Mouse (Mus musculus) stomach, embryonic 14.5 days (tissue): Measurements from ENCODE around the gene Clpsl2. TPM values are rescaled to one million over a fixed set of nuclear protein-coding genes. Genes with fewer than 3 reads are reported as not detected.
A peak's percentile ranks its signal among the peaks of the same experiment; 100 is the strongest.

Experiments
- ATAC-seq: fragments of 200-750 bp; cut with Nextera tagmentation; 2 replicates; pipeline ENCODE4 v1.8.0; 2017; ENCODE audit warnings: low read depth, moderate TSS enrichment; ENCODE audit not compliant: insufficient number of reproducible peaks, insufficient read depth, low FRiP score
- H3K27ac ChIP-seq: fragments of 300-500 bp; sonication (generic); 2 replicates; pipeline ENCODE4 v1.5.1; 2014; ENCODE audit warnings: mild to moderate bottlenecking, low read length, moderate library complexity, mixed read lengths
- H3K27me3 ChIP-seq: fragments of 300-500 bp; sonication (generic); 2 replicates; pipeline ENCODE4 v1.6.1; 2014; ENCODE audit warnings: low read length, control low read depth, mixed read lengths; ENCODE audit not compliant: control insufficient read depth, insufficient read depth
- H3K36me3 ChIP-seq: fragments of 300-500 bp; sonication (generic); 2 replicates; pipeline ENCODE4 v1.6.1; 2014; ENCODE audit warnings: mild to moderate bottlenecking, control low read depth, low read length, moderate library complexity, mixed read lengths; ENCODE audit not compliant: control insufficient read depth, insufficient read depth
- H3K4me1 ChIP-seq: fragments of 300-500 bp; sonication (generic); 2 replicates; pipeline ENCODE4 v1.6.1; 2014; ENCODE audit warnings: low read length, control low read depth, mixed read lengths; ENCODE audit not compliant: control insufficient read depth, insufficient read depth
- H3K4me2 ChIP-seq: fragments of 300-500 bp; sonication (generic); replicated peaks from 2 replicates; pipeline ENCODE4 v1.6.1; 2014; ENCODE audit warnings: low read depth, low read length, control low read depth
- H3K4me3 ChIP-seq: fragments of 300-500 bp; sonication (generic); 2 replicates; pipeline ENCODE4 v1.5.1; 2014; ENCODE audit warnings: low read depth, low read length, control low read depth
- H3K9ac ChIP-seq: fragments of 300-500 bp; sonication (generic); replicated peaks from 2 replicates; pipeline ENCODE4 v1.6.1; 2014; ENCODE audit warnings: low read depth, mild to moderate bottlenecking, control low read depth, low read length, moderate library complexity, mixed read lengths
- H3K9me3 ChIP-seq: fragments of 300-500 bp; sonication (generic); 2 replicates; pipeline ENCODE4 v1.6.1; 2016; ENCODE audit warnings: low read depth, low read length, control low read depth; ENCODE audit not compliant: control insufficient read depth
- WGBS: fragments of 180-500 bp; shearing (Covaris S2); extraction: QIAGEN DNeasy Blood & Tissue Kit; methylation state at CpG from one replicate; pipeline ENCODE4 v1.1.7; 2014; 5-methylcytosine and 5-hydroxymethylcytosine counted together
- polyA plus RNA-seq: library from polyadenylated mRNA; unstranded; fragments of >200 nt; fragmentation: Nextera tagmentation; extraction: Ambion mirVana; gene quantifications from 2 replicates; pipeline ENCODE4 v1.2.1, GENCODE M21; 2014

Clpsl2 gene
- polyA plus RNA-seq, 1 experiment from 2014 or later, result not detected

- ATAC-seq, result peak; percentile 74
- Histone ChIP-seq H3K4me2 (no peak within 1 kb of the TSS), H3K9me3 (no peaks in the 10 kb centered on the region), H3K4me3 (no peak within 1 kb of the TSS), H3K9ac (no peak within 1 kb of the TSS), H3K4me1 (peaks cover 6% of the 10 kb centered on the region; the same call in 1 of the 2 replicates), H3K36me3 (no peaks in the 10 kb centered on the region), H3K27ac (peak within 1 kb of the TSS; percentile 39; the same call in 1 of the 2 replicates), H3K27me3 (no peaks in the 10 kb centered on the region)
- 65% methylated on average over 4 of the region's 4 CpGs for WGBS
Measured at GRCm38 (mm10) chr17:28560598-28560997, 11.4 kb downstream of the Clpsl2 start, which contains the start of gene Clps. TSS of gene Clps (minus strand) at chr17:28560766.

DNA sequence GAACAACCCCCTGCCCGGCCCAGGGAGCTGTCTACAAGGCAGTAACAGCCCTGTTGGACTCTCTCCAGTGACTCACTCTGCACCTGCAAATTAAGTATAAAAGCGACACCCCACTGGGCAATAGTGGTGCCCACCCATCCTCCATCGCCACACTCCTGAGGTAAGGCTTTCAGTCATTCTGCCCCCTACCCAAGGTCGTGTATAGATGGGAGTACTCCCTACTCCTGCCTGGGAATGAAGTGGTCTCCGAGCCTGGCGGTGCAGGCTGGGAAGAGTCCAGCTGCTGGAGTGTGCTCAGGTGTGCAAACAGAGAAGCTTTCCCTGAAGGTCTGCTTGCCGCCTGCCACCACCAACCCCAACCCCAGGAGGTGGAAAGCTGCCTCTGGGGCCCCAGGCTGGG is 12.4 kb downstream of the Clpsl2 start:
- H3K9me3 ChIP-seq, result no peaks in the 10 kb centered on the region
- H3K4me3 ChIP-seq, result no peak overlapping the region
- ATAC-seq, result peak; percentile 64
- H3K36me3 ChIP-seq, result no peaks in the 10 kb centered on the region
- H3K4me2 ChIP-seq, result no peak overlapping the region
- peaks cover 3% of the 10 kb centered on the region; the same call in 1 of the 2 replicates for H3K4me1 ChIP-seq
- H3K27ac ChIP-seq, result peak overlapping the region; percentile 52; the same call in 1 of the 2 replicates
- no peaks in the 10 kb centered on the region for H3K27me3 ChIP-seq
- H3K9ac ChIP-seq, result no peak overlapping the region
- WGBS, result 43% methylated on average over 7 of the region's 7 CpGs

- Histone ChIP-seq H3K36me3 (no peaks in the 10 kb centered on the region), H3K4me2 (no peak overlapping the region), H3K27me3 (no peaks in the 10 kb centered on the region), H3K4me3 (no peak overlapping the region), H3K4me1 (no peaks in the 10 kb centered on the region), H3K27ac (no peak overlapping the region), H3K9ac (no peak overlapping the region), H3K9me3 (no peaks in the 10 kb centered on the region)
- ATAC-seq, result no peak
Measured at GRCm38 (mm10) chr17:28565181-28565580, 16.0 kb downstream of the Clpsl2 start.

- H3K4me2 ChIP-seq, result no peak overlapping the region
- H3K9ac ChIP-seq, result no peak overlapping the region
- no peaks in the 10 kb centered on the region for H3K4me1 ChIP-seq
- H3K36me3 ChIP-seq, result no peaks in the 10 kb centered on the region
- no peak for ATAC-seq
- WGBS, result 52% methylated on average over 3 of the region's 3 CpGs
- no peaks in the 10 kb centered on the region for H3K9me3 ChIP-seq
- H3K27me3 ChIP-seq, result no peaks in the 10 kb centered on the region
- no peak overlapping the region for H3K4me3 ChIP-seq
- no peak overlapping the region for H3K27ac ChIP-seq
Measured at GRCm38 (mm10) chr17:28567541-28567940, 18.3 kb downstream of the Clpsl2 start.

GRCm38 (mm10) chr17:28571868-28572267 is 22.7 kb downstream of the Clpsl2 start:
- Histone ChIP-seq H3K36me3 (no peaks in the 10 kb centered on the region), H3K9ac (no peak overlapping the region)

GRCm38 (mm10) chr17:28572521-28572920 is 23.3 kb downstream of the Clpsl2 start:
- no peaks in the 10 kb centered on the region for H3K27me3 ChIP-seq
- H3K9me3 ChIP-seq, result no peaks in the 10 kb centered on the region
- H3K9ac ChIP-seq, result no peak overlapping the region
- no peak overlapping the region for H3K27ac ChIP-seq
- 78% methylated on average over 7 of the region's 7 CpGs for WGBS
- ATAC-seq, result no peak
- no peaks in the 10 kb centered on the region for H3K36me3 ChIP-seq
- H3K4me2 ChIP-seq, result no peak overlapping the region
- H3K4me1 ChIP-seq, result 0 out of 2 replicates have a peak, but pooled peaks cover 7% of the 10 kb centered on the region
- no peak overlapping the region for H3K4me3 ChIP-seq

More at GRCm38 (mm10) chr17:28571868-28572267, 22.7 kb downstream of the Clpsl2 start:
- Histone ChIP-seq H3K4me3 (no peak overlapping the region), H3K9me3 (no peaks in the 10 kb centered on the region), H3K27ac (no peak overlapping the region), H3K4me1 (0 out of 2 replicates have a peak, but pooled peaks cover 7% of the 10 kb centered on the region), H3K27me3 (no peaks in the 10 kb centered on the region), H3K4me2 (no peak overlapping the region)
- ATAC-seq, result no peak
- 72% methylated on average over 3 of the region's 3 CpGs for WGBS

DNA sequence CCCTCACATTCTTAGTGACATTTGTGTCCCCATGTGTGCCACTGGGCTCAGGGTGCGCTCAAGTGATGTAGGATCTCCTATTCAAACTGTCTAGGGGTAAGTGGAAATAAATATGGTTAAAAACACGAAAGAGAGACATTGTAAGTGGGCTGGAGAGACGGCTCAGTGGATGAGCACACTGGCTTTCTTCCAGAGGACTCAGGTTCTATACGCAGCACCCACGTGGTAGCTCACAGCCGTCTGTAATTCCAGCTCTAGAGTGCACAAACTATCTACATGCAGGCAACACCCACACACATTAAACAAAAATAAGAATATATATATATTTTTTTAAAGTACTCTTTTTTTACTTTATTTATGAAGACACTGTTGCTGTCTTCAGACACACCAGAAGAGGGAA is 23.7 kb downstream of the Clpsl2 start:
- H3K4me1 ChIP-seq, result 0 out of 2 replicates have a peak, but pooled peaks cover 7% of the 10 kb centered on the region
- H3K9me3 ChIP-seq, result no peaks in the 10 kb centered on the region
- H3K4me3 ChIP-seq, result no peak overlapping the region
- ATAC-seq, result no peak
- no peaks in the 10 kb centered on the region for H3K27me3 ChIP-seq
- 81% methylated on average over 6 of the region's 6 CpGs for WGBS
- H3K27ac ChIP-seq, result no peak overlapping the region
- no peaks in the 10 kb centered on the region for H3K36me3 ChIP-seq
- no peak overlapping the region for H3K9ac ChIP-seq
- H3K4me2 ChIP-seq, result no peak overlapping the region

DNA sequence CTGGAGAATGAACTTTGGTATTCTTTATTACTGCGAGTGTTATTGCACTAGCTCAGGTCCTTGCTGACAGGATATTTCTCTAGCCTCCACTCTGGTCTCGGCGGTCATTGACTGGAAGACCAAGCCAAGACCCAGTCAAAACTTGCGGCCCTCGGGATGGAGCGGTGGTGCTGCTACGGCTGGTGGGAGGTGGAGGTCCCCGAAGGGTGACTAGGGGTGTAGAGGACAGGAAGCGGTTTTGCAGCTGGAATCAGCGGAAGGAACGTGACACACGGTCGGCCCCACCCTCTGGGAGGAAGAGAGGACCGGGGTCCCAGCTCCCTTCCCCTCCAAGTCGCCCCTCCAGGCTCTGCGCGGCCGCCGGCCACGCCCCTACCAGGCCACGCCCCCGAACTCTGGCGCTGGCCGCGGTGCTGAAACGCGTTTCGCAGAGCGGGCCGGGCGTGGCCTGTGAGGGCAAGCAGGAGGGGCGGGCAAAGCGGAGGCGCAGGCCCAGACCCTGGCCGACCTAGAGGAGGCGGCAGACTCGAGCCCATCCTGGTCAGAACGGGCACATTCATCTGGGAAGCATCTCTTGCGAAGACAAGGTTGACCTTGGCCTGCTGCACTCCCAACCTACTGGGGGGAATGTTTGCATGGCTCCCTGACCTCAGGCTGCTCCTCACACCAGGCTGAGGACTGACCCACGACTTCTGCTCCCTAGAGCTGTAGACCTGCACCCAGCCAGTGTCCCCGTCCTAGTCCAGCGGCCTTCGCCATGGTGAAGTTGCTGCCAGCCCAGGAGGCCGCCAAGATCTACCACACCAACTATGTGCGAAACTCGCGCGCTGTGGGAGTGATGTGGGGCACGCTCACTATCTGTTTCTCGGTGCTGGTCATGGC is 26.3 kb downstream of the Clpsl2 start, which contains the start of gene Lhfpl5:
Lhfpl5 (plus strand) TSS at position 398 of the 882 bp plus-strand sequence.
- Histone ChIP-seq H3K4me2 (peak within 1 kb of the TSS; percentile 37), H3K9me3 (no peaks in the 10 kb centered on the region), H3K36me3 (no peaks in the 10 kb centered on the region), H3K4me3 (peak within 1 kb of the TSS; percentile 17; the same call in 1 of the 2 replicates), H3K27me3 (no peaks in the 10 kb centered on the region), H3K4me1 (0 out of 2 replicates have a peak, but pooled peaks cover 7% of the 10 kb centered on the region), H3K27ac (no peak within 1 kb of the TSS), H3K9ac (no peak within 1 kb of the TSS)
- ATAC-seq, result peak; percentile 65; the same call in 1 of the 2 replicates
- WGBS, result 15% methylated on average over 49 of the region's 50 CpGs
